Mouse (Mus musculus): ENCODE measurements around the gene Hoxa10. TPM values are rescaled to one million over a fixed set of nuclear protein-coding genes. Genes with fewer than 3 reads are reported as not detected.
A peak's percentile ranks its signal among the peaks of the same experiment; 100 is the strongest.

Gene Hoxa10
- total RNA-seq, 1 experiment from 2014 or later = 2.3 TPM

GRCm38 (mm10) chr6:52264106-52264790 is 23.6 kb upstream of the Hoxa10 start:
- no peak for ATAC-seq (replicated peaks; ENCODE audit: low read depth, poor library complexity, severe bottlenecking)

- ATAC-seq (replicated peaks; ENCODE audit: low read depth, poor library complexity, severe bottlenecking) = no peak
Observed at GRCm38 (mm10) chr6:52263321-52263585, 22.6 kb upstream of the Hoxa10 start.

GRCm38 (mm10) chr6:52262463-52263320 is 22.0 kb upstream of the Hoxa10 start:
- ATAC-seq (replicated peaks; ENCODE audit: low read depth, poor library complexity, severe bottlenecking) = no peak

GRCm38 (mm10) chr6:52261751-52262462 is 21.3 kb upstream of the Hoxa10 start:
- no peak for ATAC-seq (replicated peaks; ENCODE audit: low read depth, poor library complexity, severe bottlenecking)

GRCm38 (mm10) chr6:52260654-52261575 is 20.3 kb upstream of the Hoxa10 start, which contains the start of gene Hoxa13:
Gene Hoxa13, minus strand, starts transcription at chr6:52260880.
- ATAC-seq (replicated peaks; ENCODE audit: low read depth, poor library complexity, severe bottlenecking) = no peak

GRCm38 (mm10) chr6:52259811-52260261 is 19.2 kb upstream of the Hoxa10 start:
- no peak for ATAC-seq (replicated peaks; ENCODE audit: low read depth, poor library complexity, severe bottlenecking)

- ATAC-seq (replicated peaks; ENCODE audit: low read depth, poor library complexity, severe bottlenecking) = no peak
Observed at GRCm38 (mm10) chr6:52259081-52259790, 18.6 kb upstream of the Hoxa10 start.

- ATAC-seq (replicated peaks; ENCODE audit: low read depth, poor library complexity, severe bottlenecking) = peak; percentile 76
Observed at GRCm38 (mm10) chr6:52256956-52257355, 16.3 kb upstream of the Hoxa10 start.

GRCm38 (mm10) chr6:52253511-52254500 is 13.2 kb upstream of the Hoxa10 start:
- ATAC-seq (replicated peaks; ENCODE audit: low read depth, poor library complexity, severe bottlenecking) = no peak

- ATAC-seq (replicated peaks; ENCODE audit: low read depth, poor library complexity, severe bottlenecking) = no peak
Observed at GRCm38 (mm10) chr6:52252775-52253376, 12.2 kb upstream of the Hoxa10 start.

- ATAC-seq (replicated peaks; ENCODE audit: low read depth, poor library complexity, severe bottlenecking) = no peak
Observed at GRCm38 (mm10) chr6:52252016-52252774, 11.5 kb upstream of the Hoxa10 start.

GRCm38 (mm10) chr6:52251177-52251879 is 10.7 kb upstream of the Hoxa10 start:
- ATAC-seq (replicated peaks; ENCODE audit: low read depth, poor library complexity, severe bottlenecking) = no peak

- no peak for ATAC-seq (replicated peaks; ENCODE audit: low read depth, poor library complexity, severe bottlenecking)
Observed at GRCm38 (mm10) chr6:52249826-52250225, 9.2 kb upstream of the Hoxa10 start.

- ATAC-seq (replicated peaks; ENCODE audit: low read depth, poor library complexity, severe bottlenecking) = no peak
Observed at GRCm38 (mm10) chr6:52249415-52249738, 8.7 kb upstream of the Hoxa10 start.

- no peak for ATAC-seq (replicated peaks; ENCODE audit: low read depth, poor library complexity, severe bottlenecking)
Observed at GRCm38 (mm10) chr6:52248638-52249414, 8.2 kb upstream of the Hoxa10 start.

All from common myeloid progenitor, adult 5-6 weeks (primary cell).